Mouse (Mus musculus): ENCODE results near the gene S100a3. TPM values are rescaled to one million over a fixed set of nuclear protein-coding genes. Genes with fewer than 3 reads are reported as not detected.

S100a3 gene
- total and polyA plus RNA-seq, 3 experiments = 0.03 to 0.04 TPM; not detected in 1

- Histone ChIP-seq H3K4me1 (ENCODE audit: control insufficient read depth in 1 of 2, insufficient read depth in 2 of 2, low read length in 2 of 2) (peaks cover 0 to 16% of the 10 kb centered on the region in 2 experiments; a peak in 2 of 4 replicates), H3K9me3 (replicated peaks; ENCODE audit: insufficient read depth, low read length) (no peaks in the 10 kb centered on the region), H3K36me3 (ENCODE audit: control insufficient read depth in 1 of 2, insufficient read depth in 2 of 2, low read length in 2 of 2) (peaks cover 0 to 5% of the 10 kb centered on the region in 2 experiments; a peak in 2 of 4 replicates), H3K79me2 (ENCODE audit: control insufficient read depth, insufficient read depth, low read length, poor library complexity) (no peaks in the 10 kb centered on the region), H3K27ac (ENCODE audit: control insufficient read depth, low read depth, low read length) (no peak overlapping the region), H3K9ac (ENCODE audit: control insufficient read depth, low read depth, low read length, poor library complexity, severe bottlenecking) (no peak overlapping the region), H3K4me3 (ENCODE audit: control insufficient read depth in 1 of 2, insufficient read depth in 1 of 2, low read depth in 2 of 2, low read length in 2 of 2) (no peak overlapping the region), H3K27me3 (ENCODE audit: control insufficient read depth in 1 of 2, insufficient read depth in 2 of 2, low read length in 2 of 2) (peaks cover 11 to 12% of the 10 kb centered on the region in 2 experiments)
- DNase-seq (ENCODE audit: low read depth, low spot score) = peak; percentile 30
- TF ChIP-seq MYB (IDR thresholded peaks at IDR 0.05; ENCODE audit: low read depth, low read length) = no peak
- TF ChIP-seq RAD21 (IDR thresholded peaks at IDR 0.05; ENCODE audit: low read depth, low read length) = peak; percentile 39
- peak; percentile 61 for TF ChIP-seq SMC3 (IDR thresholded peaks at IDR 0.05; ENCODE audit: low read depth, low read length)
- TF ChIP-seq ZC3H11A (IDR thresholded peaks at IDR 0.05; ENCODE audit: low read depth, low read length) = peak; percentile 35; the same call in 1 of the 2 replicates
- TF ChIP-seq MAFK (IDR thresholded peaks at IDR 0.05; ENCODE audit: borderline replicate concordance, low read depth, low read length) = no peak
- TF ChIP-seq CTCF (IDR thresholded peaks at IDR 0.05 in 2 of 3, conservative IDR thresholded peaks at IDR 0.05 in 1 of 3; ENCODE audit: control insufficient read depth in 1 of 3, insufficient read depth in 1 of 3, low read depth in 2 of 3, low read length in 3 of 3, poor library complexity in 1 of 3, severe bottlenecking in 1 of 3) = peak; percentile 62 to 74 (median 68)
These were observed 21.8 kb downstream of the S100a3 start for GRCm38 (mm10) chr3:90582156-90582555.

DNA sequence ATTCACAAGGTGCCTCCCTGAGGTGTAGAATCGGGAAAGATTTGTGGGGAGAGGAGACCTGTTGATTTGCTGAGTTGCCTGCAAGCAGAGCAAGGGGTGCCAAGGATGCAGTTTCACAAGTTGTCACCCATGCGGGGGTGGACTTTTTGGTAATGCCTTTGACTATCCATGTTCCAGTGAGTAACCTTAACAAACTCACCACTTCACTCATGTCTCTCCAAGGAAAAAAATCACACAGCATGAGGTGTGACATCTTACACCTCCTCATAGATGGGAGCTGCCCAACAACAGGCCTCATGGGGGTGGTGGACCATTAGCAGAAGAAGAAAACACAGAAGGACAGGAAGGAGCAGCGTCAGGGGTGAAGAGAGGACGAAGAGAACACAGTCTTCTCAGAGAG, 22.2 kb downstream of the S100a3 start:
- TF ChIP-seq POLR2AphosphoS5 (IDR thresholded peaks at IDR 0.05; ENCODE audit: borderline replicate concordance, low read depth, low read length) = no peak
- no peak for TF ChIP-seq POLR2A (IDR thresholded peaks at IDR 0.05; ENCODE audit: control insufficient read depth in 1 of 2, insufficient read depth in 1 of 2, low read depth in 1 of 2, low read length in 2 of 2, poor library complexity in 1 of 2)
- no peak for TF ChIP-seq ZC3H11A (IDR thresholded peaks at IDR 0.05; ENCODE audit: low read depth, low read length)
- no peak for TF ChIP-seq MEF2A (IDR thresholded peaks at IDR 0.05; ENCODE audit: extremely low read depth, insufficient replicate concordance, low read depth, low read length, poor library complexity, severe bottlenecking)
- no peak for TF ChIP-seq BHLHE40 (IDR thresholded peaks at IDR 0.05; ENCODE audit: borderline replicate concordance, low read depth, low read length)
- TF ChIP-seq MYB (IDR thresholded peaks at IDR 0.05; ENCODE audit: low read depth, low read length) = no peak
- TF ChIP-seq MXI1 (IDR thresholded peaks at IDR 0.05; ENCODE audit: low read depth, low read length) = no peak
- no peak for TF ChIP-seq CHD2 (IDR thresholded peaks at IDR 0.05; ENCODE audit: low read length)
- TF ChIP-seq ELF1 (IDR thresholded peaks at IDR 0.05; ENCODE audit: low read depth, low read length) = no peak
- TF ChIP-seq NRF1 (IDR thresholded peaks at IDR 0.05; ENCODE audit: insufficient read depth, low read depth, low read length, poor library complexity, severe bottlenecking) = no peak
- no peak for TF ChIP-seq ZKSCAN1 (IDR thresholded peaks at IDR 0.05; ENCODE audit: low read depth, low read length)
- no peak for TF ChIP-seq MAX (IDR thresholded peaks at IDR 0.05; ENCODE audit: low read length)
- TF ChIP-seq TCF12 (IDR thresholded peaks at IDR 0.05; ENCODE audit: low read depth, low read length) = no peak
- no peak for TF ChIP-seq GATA1 (IDR thresholded peaks at IDR 0.05; ENCODE audit: low read depth, low read length)
- no peak for TF ChIP-seq TAL1 (IDR thresholded peaks at IDR 0.05; ENCODE audit: low read length)
- TF ChIP-seq JUND (IDR thresholded peaks at IDR 0.05; ENCODE audit: low read depth, low read length) = no peak
- no peak for TF ChIP-seq SMC3 (IDR thresholded peaks at IDR 0.05; ENCODE audit: low read depth, low read length)
- no peak for TF ChIP-seq USF2 (IDR thresholded peaks at IDR 0.05; ENCODE audit: borderline replicate concordance in 1 of 2, insufficient read depth in 1 of 2, low read depth in 1 of 2, low read length in 2 of 2)
- TF ChIP-seq RAD21 (IDR thresholded peaks at IDR 0.05; ENCODE audit: low read depth, low read length) = no peak
- Histone ChIP-seq H3K27ac (ENCODE audit: control insufficient read depth, low read depth, low read length) (no peak overlapping the region), H3K9me3 (replicated peaks; ENCODE audit: insufficient read depth, low read length) (no peaks in the 10 kb centered on the region), H3K36me3 (ENCODE audit: control insufficient read depth in 1 of 2, insufficient read depth in 2 of 2, low read length in 2 of 2) (peaks cover 0 to 9% of the 10 kb centered on the region in 2 experiments; a peak in 2 of 4 replicates), H3K27me3 (ENCODE audit: control insufficient read depth in 1 of 2, insufficient read depth in 2 of 2, low read length in 2 of 2) (peaks cover 11% of the 10 kb centered on the region in 2 experiments), H3K9ac (ENCODE audit: control insufficient read depth, low read depth, low read length, poor library complexity, severe bottlenecking) (no peak overlapping the region), H3K79me2 (ENCODE audit: control insufficient read depth, insufficient read depth, low read length, poor library complexity) (no peaks in the 10 kb centered on the region), H3K4me1 (ENCODE audit: control insufficient read depth in 1 of 2, insufficient read depth in 2 of 2, low read length in 2 of 2) (peaks cover 0 to 20% of the 10 kb centered on the region in 2 experiments; a peak in 2 of 4 replicates), H3K4me3 (ENCODE audit: control insufficient read depth in 1 of 2, insufficient read depth in 1 of 2, low read depth in 2 of 2, low read length in 2 of 2) (no peak overlapping the region)
- DNase-seq (ENCODE audit: low read depth, low spot score) = no peak
